Mouse (Mus musculus): ENCODE measurements at regions not wholly inside any gene's neighbourhood (a gene's known extent, or its start where the extent isn't known, plus 50 kb on each side); places are given as distances from the start of the nearest gene placed in this dataset.

- no peak overlapping the region for H3K4me3 ChIP-seq (ENCODE audit: low read depth, low read length)
Observed at GRCm38 (mm10) chr7:138758386-138758785, 87.5 kb upstream of the Ppp2r2d start.

GRCm38 (mm10) chr7:138748442-138748841 lies 97.4 kb upstream of the Ppp2r2d start:
- ATAC-seq (ENCODE audit: low FRiP score) (no peak), DNase-seq (ENCODE audit: low spot score, missing footprints) (no peak)
- H3K4me2 ChIP-seq = no peak overlapping the region
- no peaks in the 10 kb centered on the region for H3K27me3 ChIP-seq (ENCODE audit: control insufficient read depth, insufficient read depth, low read length)
- H3K4me1 ChIP-seq (ENCODE audit: control insufficient read depth, insufficient read depth, low read length) = no peaks in the 10 kb centered on the region
- no peaks in the 10 kb centered on the region for H3K36me3 ChIP-seq (ENCODE audit: control insufficient read depth, insufficient read depth, low read length)
- H3K9ac ChIP-seq (ENCODE audit: low read length) = no peak overlapping the region
- H3K9me3 ChIP-seq (ENCODE audit: control insufficient read depth, low read length) = no peaks in the 10 kb centered on the region
- WGBS = 87% methylated on average over 2 of the region's 2 CpGs
- no peak overlapping the region for H3K27ac ChIP-seq (ENCODE audit: low read depth, low read length)
- H3K4me3 ChIP-seq (ENCODE audit: low read depth, low read length) = no peak overlapping the region

More at GRCm38 (mm10) chr7:138758386-138758785, 87.5 kb upstream of the Ppp2r2d start:
- Histone ChIP-seq H3K9ac (ENCODE audit: low read length) (no peak overlapping the region), H3K36me3 (ENCODE audit: control insufficient read depth, insufficient read depth, low read length) (no peaks in the 10 kb centered on the region), H3K27ac (ENCODE audit: low read depth, low read length) (no peak overlapping the region), H3K9me3 (ENCODE audit: control insufficient read depth, low read length) (no peaks in the 10 kb centered on the region), H3K4me1 (ENCODE audit: control insufficient read depth, insufficient read depth, low read length) (no peaks in the 10 kb centered on the region), H3K27me3 (ENCODE audit: control insufficient read depth, insufficient read depth, low read length) (no peaks in the 10 kb centered on the region), H3K4me2 (no peak overlapping the region)
- WGBS = 65% methylated on average over 1 of the region's 1 CpGs
- no peak for ATAC-seq (ENCODE audit: low FRiP score)
- DNase-seq (ENCODE audit: low spot score, missing footprints) = no peak

- no peaks in the 10 kb centered on the region for H3K9me3 ChIP-seq (ENCODE audit: control insufficient read depth, low read length)
- no peak for DNase-seq (ENCODE audit: low spot score, missing footprints)
- H3K9ac ChIP-seq (ENCODE audit: low read length) = no peak overlapping the region
- H3K4me1 ChIP-seq (ENCODE audit: control insufficient read depth, insufficient read depth, low read length) = no peaks in the 10 kb centered on the region
- H3K27ac ChIP-seq (ENCODE audit: low read depth, low read length) = no peak overlapping the region
- H3K4me3 ChIP-seq (ENCODE audit: low read depth, low read length) = no peak overlapping the region
- no peak overlapping the region for H3K4me2 ChIP-seq
- WGBS = 73% methylated on average over 8 of the region's 8 CpGs
- ATAC-seq (ENCODE audit: low FRiP score) = no peak
- no peaks in the 10 kb centered on the region for H3K27me3 ChIP-seq (ENCODE audit: control insufficient read depth, insufficient read depth, low read length)
- no peaks in the 10 kb centered on the region for H3K36me3 ChIP-seq (ENCODE audit: control insufficient read depth, insufficient read depth, low read length)
Observed at GRCm38 (mm10) chr7:138746616-138747015, 99.3 kb upstream of the Ppp2r2d start.

- 93% methylated on average over 4 of the region's 4 CpGs for WGBS
- Histone ChIP-seq H3K4me3 (ENCODE audit: low read depth, low read length) (no peak overlapping the region), H3K36me3 (ENCODE audit: control insufficient read depth, insufficient read depth, low read length) (no peaks in the 10 kb centered on the region), H3K27me3 (ENCODE audit: control insufficient read depth, insufficient read depth, low read length) (no peaks in the 10 kb centered on the region), H3K27ac (ENCODE audit: low read depth, low read length) (no peak overlapping the region), H3K4me1 (ENCODE audit: control insufficient read depth, insufficient read depth, low read length) (no peaks in the 10 kb centered on the region), H3K9me3 (ENCODE audit: control insufficient read depth, low read length) (no peaks in the 10 kb centered on the region), H3K4me2 (no peak overlapping the region), H3K9ac (ENCODE audit: low read length) (no peak overlapping the region)
- DNase-seq (ENCODE audit: low spot score, missing footprints) = no peak
- no peak for ATAC-seq (ENCODE audit: low FRiP score)
Observed at GRCm38 (mm10) chr7:138742516-138742845, 103.4 kb upstream of the Ppp2r2d start.

- Histone ChIP-seq H3K36me3 (ENCODE audit: control insufficient read depth, insufficient read depth, low read length) (no peaks in the 10 kb centered on the region), H3K4me2 (no peak overlapping the region), H3K4me3 (ENCODE audit: low read depth, low read length) (no peak overlapping the region), H3K4me1 (ENCODE audit: control insufficient read depth, insufficient read depth, low read length) (no peaks in the 10 kb centered on the region), H3K27me3 (ENCODE audit: control insufficient read depth, insufficient read depth, low read length) (no peaks in the 10 kb centered on the region), H3K9me3 (ENCODE audit: control insufficient read depth, low read length) (no peaks in the 10 kb centered on the region), H3K27ac (ENCODE audit: low read depth, low read length) (no peak overlapping the region), H3K9ac (ENCODE audit: low read length) (no peak overlapping the region)
- ATAC-seq (ENCODE audit: low FRiP score) (no peak), DNase-seq (ENCODE audit: low spot score, missing footprints) (no peak)
- 82% methylated on average over 7 of the region's 7 CpGs for WGBS
Observed at GRCm38 (mm10) chr7:138741816-138742515, 103.9 kb upstream of the Ppp2r2d start.

GRCm38 (mm10) chr7:138734254-138734653 lies 111.6 kb upstream of the Ppp2r2d start:
- Histone ChIP-seq H3K27me3 (ENCODE audit: control insufficient read depth, insufficient read depth, low read length) (no peaks in the 10 kb centered on the region), H3K9ac (ENCODE audit: low read length) (no peak overlapping the region), H3K36me3 (ENCODE audit: control insufficient read depth, insufficient read depth, low read length) (no peaks in the 10 kb centered on the region), H3K4me2 (no peak overlapping the region), H3K4me3 (ENCODE audit: low read depth, low read length) (no peak overlapping the region), H3K4me1 (ENCODE audit: control insufficient read depth, insufficient read depth, low read length) (no peaks in the 10 kb centered on the region), H3K27ac (ENCODE audit: low read depth, low read length) (no peak overlapping the region), H3K9me3 (ENCODE audit: control insufficient read depth, low read length) (no peaks in the 10 kb centered on the region)
- ATAC-seq (ENCODE audit: low FRiP score) = no peak
- WGBS = 34% methylated on average over 4 of the region's 4 CpGs
- DNase-seq (ENCODE audit: low spot score, missing footprints) = peak; percentile 85

GRCm38 (mm10) chr7:138724829-138725228 lies 121.0 kb upstream of the Ppp2r2d start:
- Histone ChIP-seq H3K4me1 (ENCODE audit: control insufficient read depth, insufficient read depth, low read length) (no peaks in the 10 kb centered on the region), H3K27me3 (ENCODE audit: control insufficient read depth, insufficient read depth, low read length) (no peaks in the 10 kb centered on the region), H3K4me3 (ENCODE audit: low read depth, low read length) (no peak overlapping the region), H3K9me3 (ENCODE audit: control insufficient read depth, low read length) (no peaks in the 10 kb centered on the region), H3K4me2 (no peak overlapping the region), H3K36me3 (ENCODE audit: control insufficient read depth, insufficient read depth, low read length) (no peaks in the 10 kb centered on the region), H3K27ac (ENCODE audit: low read depth, low read length) (no peak overlapping the region), H3K9ac (ENCODE audit: low read length) (no peak overlapping the region)
- WGBS = 95% methylated on average over 2 of the region's 2 CpGs
- ATAC-seq (ENCODE audit: low FRiP score) (no peak), DNase-seq (ENCODE audit: low spot score, missing footprints) (no peak)

GRCm38 (mm10) chr7:138719608-138720007 lies 126.3 kb upstream of the Ppp2r2d start:
- no peaks in the 10 kb centered on the region for H3K27me3 ChIP-seq (ENCODE audit: control insufficient read depth, insufficient read depth, low read length)
- DNase-seq (ENCODE audit: low spot score, missing footprints) (no peak), ATAC-seq (ENCODE audit: low FRiP score) (no peak)
- 80% methylated on average over 5 of the region's 5 CpGs for WGBS
- no peaks in the 10 kb centered on the region for H3K4me1 ChIP-seq (ENCODE audit: control insufficient read depth, insufficient read depth, low read length)
- no peak overlapping the region for H3K27ac ChIP-seq (ENCODE audit: low read depth, low read length)
- H3K9me3 ChIP-seq (ENCODE audit: control insufficient read depth, low read length) = no peaks in the 10 kb centered on the region
- no peak overlapping the region for H3K4me2 ChIP-seq
- no peaks in the 10 kb centered on the region for H3K36me3 ChIP-seq (ENCODE audit: control insufficient read depth, insufficient read depth, low read length)
- H3K4me3 ChIP-seq (ENCODE audit: low read depth, low read length) = no peak overlapping the region
- H3K9ac ChIP-seq (ENCODE audit: low read length) = no peak overlapping the region

- Histone ChIP-seq H3K9ac (ENCODE audit: low read length) (no peak overlapping the region), H3K27me3 (ENCODE audit: control insufficient read depth, insufficient read depth, low read length) (no peaks in the 10 kb centered on the region), H3K27ac (ENCODE audit: low read depth, low read length) (no peak overlapping the region), H3K4me3 (ENCODE audit: low read depth, low read length) (no peak overlapping the region), H3K4me2 (no peak overlapping the region), H3K4me1 (ENCODE audit: control insufficient read depth, insufficient read depth, low read length) (no peaks in the 10 kb centered on the region), H3K36me3 (ENCODE audit: control insufficient read depth, insufficient read depth, low read length) (no peaks in the 10 kb centered on the region), H3K9me3 (ENCODE audit: control insufficient read depth, low read length) (no peaks in the 10 kb centered on the region)
- WGBS = 69% methylated on average over 3 of the region's 3 CpGs
- no peak for DNase-seq (ENCODE audit: low spot score, missing footprints)
- ATAC-seq (ENCODE audit: low FRiP score) = no peak
Observed at GRCm38 (mm10) chr7:138719115-138719514, 126.8 kb upstream of the Ppp2r2d start.

Data from midbrain, embryonic 11.5 days (tissue).